Mouse (Mus musculus) neural tube, embryonic 15.5 days (tissue): ENCODE data around the gene Ylpm1. TPM values are rescaled to one million over a fixed set of nuclear protein-coding genes. Genes with fewer than 3 reads are reported as not detected.

Experiments used
- ATAC-seq: fragments of 200-750 bp; cut with Nextera tagmentation; 2 replicates; pipeline ENCODE4 v1.8.0; 2017; ENCODE audit warnings: mild to moderate bottlenecking, moderate TSS enrichment, moderate library complexity; ENCODE audit not compliant: low FRiP score
- H3K27ac ChIP-seq: fragments of 300-500 bp; sonication (generic); replicated peaks from 2 replicates; pipeline ENCODE4 v1.5.1; 2015; ENCODE audit warnings: mild to moderate bottlenecking, inconsistent platforms
- H3K27me3 ChIP-seq: fragments of 300-500 bp; sonication (generic); replicated peaks from 2 replicates; pipeline ENCODE4 v1.6.1; 2015; ENCODE audit warnings: inconsistent platforms
- H3K36me3 ChIP-seq: fragments of 300-500 bp; sonication (generic); 2 replicates; pipeline ENCODE4 v1.6.1; 2015; ENCODE audit warnings: inconsistent platforms
- H3K4me1 ChIP-seq: fragments of 300-500 bp; sonication (generic); 2 replicates; pipeline ENCODE4 v1.6.1; 2015; ENCODE audit warnings: inconsistent platforms
- H3K4me2 ChIP-seq: fragments of 300-500 bp; sonication (generic); 2 replicates; pipeline ENCODE4 v1.6.1; 2015; ENCODE audit warnings: inconsistent platforms, mild to moderate bottlenecking, moderate library complexity
- H3K4me3 ChIP-seq: fragments of 300-500 bp; sonication (generic); replicated peaks from 2 replicates; pipeline ENCODE4 v1.5.1; 2015; ENCODE audit warnings: mild to moderate bottlenecking, inconsistent platforms
- H3K9ac ChIP-seq: fragments of 300-500 bp; sonication (generic); replicated peaks from 2 replicates; pipeline ENCODE4 v1.6.1; 2015; ENCODE audit warnings: mild to moderate bottlenecking, inconsistent platforms
- H3K9me3 ChIP-seq: fragments of 300-500 bp; sonication (generic); replicated peaks from 2 replicates; pipeline ENCODE4 v1.6.1; 2016; ENCODE audit warnings: inconsistent platforms
- WGBS: fragments of 180-500 bp; shearing (Covaris S2); methylation state at CpG from one replicate; pipeline ENCODE4 v1.1.7; 2015; ENCODE audit warnings: mixed read lengths; 5-methylcytosine and 5-hydroxymethylcytosine counted together
- polyA plus RNA-seq: library from polyadenylated mRNA; unstranded; fragments of >200 nt; fragmentation: Nextera tagmentation; extraction: Ambion mirVana; gene quantifications from 2 replicates; pipeline ENCODE4 v1.2.1, GENCODE M21; 2015

The Ylpm1 gene
- polyA plus RNA-seq, 1 experiment from 2014 or later, result 31.5 TPM

DNA sequence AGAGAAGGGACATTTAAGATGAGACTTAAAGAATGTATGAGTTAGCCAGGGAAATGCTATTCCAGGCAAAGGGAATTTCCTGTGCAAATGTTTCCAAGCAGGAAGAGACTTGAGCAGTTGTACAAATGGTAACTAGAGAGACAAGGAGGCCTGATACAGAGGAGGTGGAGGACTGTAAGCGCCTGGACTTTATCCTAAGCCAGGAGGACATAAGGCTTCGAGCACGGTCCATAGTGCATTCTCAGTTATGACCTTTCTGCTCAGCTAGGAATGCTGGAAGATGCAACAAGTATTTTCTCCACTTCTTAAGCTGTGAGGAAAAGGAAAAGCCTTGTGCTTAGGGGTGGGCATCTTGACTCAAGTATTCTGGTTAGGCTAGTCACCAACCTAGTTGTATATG lies 117.2 kb downstream of the Ylpm1 start:
- no peaks in the 10 kb centered on the region for H3K9me3 ChIP-seq
- no peak overlapping the region for H3K27ac ChIP-seq
- H3K9ac ChIP-seq, result no peak overlapping the region
- ATAC-seq, result no peak
- H3K36me3 ChIP-seq, result peaks cover 7% of the 10 kb centered on the region
- no peak overlapping the region for H3K4me2 ChIP-seq
- H3K27me3 ChIP-seq, result no peaks in the 10 kb centered on the region
- no peak overlapping the region for H3K4me3 ChIP-seq
- H3K4me1 ChIP-seq, result peaks cover 36% of the 10 kb centered on the region
- WGBS, result 90% methylated on average over 3 of the region's 3 CpGs

DNA sequence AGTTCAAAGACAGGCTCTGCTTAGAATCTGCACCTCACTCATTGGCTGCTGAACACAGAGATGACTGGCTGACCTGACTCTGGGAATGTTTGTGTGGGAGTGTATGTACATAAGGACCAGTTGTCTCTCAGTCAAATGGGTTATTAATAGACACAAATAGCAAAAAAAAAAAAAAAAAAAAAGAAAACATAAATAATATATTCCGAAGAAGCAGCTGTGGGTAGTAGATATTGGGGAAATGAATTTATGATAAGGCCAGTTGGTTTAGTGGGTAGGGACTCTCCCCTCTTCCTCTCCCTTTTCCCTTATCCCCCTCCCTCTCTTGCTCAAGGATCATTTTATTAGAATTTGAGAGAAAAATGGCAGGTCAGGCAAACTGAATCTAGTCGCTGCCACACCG lies 117.8 kb downstream of the Ylpm1 start:
- peaks cover 36% of the 10 kb centered on the region for H3K4me1 ChIP-seq
- peaks cover 13% of the 10 kb centered on the region for H3K36me3 ChIP-seq
- no peak overlapping the region for H3K4me3 ChIP-seq
- no peaks in the 10 kb centered on the region for H3K9me3 ChIP-seq
- 90% methylated on average over 3 of the region's 3 CpGs for WGBS
- no peak for ATAC-seq
- H3K9ac ChIP-seq, result no peak overlapping the region
- no peak overlapping the region for H3K4me2 ChIP-seq
- H3K27me3 ChIP-seq, result no peaks in the 10 kb centered on the region
- no peak overlapping the region for H3K27ac ChIP-seq

DNA sequence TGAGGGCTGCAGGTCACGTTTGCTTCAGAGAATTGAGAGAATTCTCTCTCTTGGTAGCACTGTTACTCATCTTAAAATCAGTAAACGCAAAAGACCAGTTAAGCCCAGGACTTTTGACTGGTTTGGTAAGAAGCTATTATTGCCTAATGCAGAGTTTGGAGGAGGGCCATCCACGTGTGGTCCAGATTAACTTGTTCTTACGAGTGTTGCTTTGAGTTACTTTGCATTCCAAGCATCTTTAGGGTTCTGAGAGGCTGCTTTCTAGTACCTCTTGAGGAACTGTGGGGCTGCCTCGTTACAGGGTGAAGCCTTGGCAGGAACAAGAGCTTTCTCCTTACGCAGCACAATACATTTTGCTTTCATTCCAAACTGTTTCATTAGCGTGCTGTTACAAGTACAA lies 119.6 kb downstream of the Ylpm1 start:
- no peak overlapping the region for H3K9ac ChIP-seq
- H3K4me2 ChIP-seq, result no peak overlapping the region
- no peaks in the 10 kb centered on the region for H3K9me3 ChIP-seq
- H3K27ac ChIP-seq, result no peak overlapping the region
- H3K36me3 ChIP-seq, result peaks cover 22% of the 10 kb centered on the region
- peaks cover 25% of the 10 kb centered on the region for H3K4me1 ChIP-seq
- no peaks in the 10 kb centered on the region for H3K27me3 ChIP-seq
- ATAC-seq, result no peak
- WGBS, result 82% methylated on average over 7 of the region's 7 CpGs
- no peak overlapping the region for H3K4me3 ChIP-seq

Other genes starting within 250 kb of the Ylpm1 start
- 54.1 and 57.7 TPM in 2 replicates for gene Npc2, start 223.2 kb upstream of the Ylpm1 start, polyA plus RNA-seq
- gene Isca2, start 223.1 kb upstream of the Ylpm1 start, polyA plus RNA-seq, result 134 and 144 TPM in 2 replicates
- gene Ltbp2, start 119.8 kb upstream of the Ylpm1 start, polyA plus RNA-seq, result 0.22 and 0.47 TPM in 2 replicates
- 83.3 and 94.9 TPM in 2 replicates for gene Fcf1, start 25.4 kb upstream of the Ylpm1 start, polyA plus RNA-seq
- 28.1 and 29.6 TPM in 2 replicates for gene Arel1, start 25.4 kb upstream of the Ylpm1 start, polyA plus RNA-seq
- 1.4 and 1.5 TPM in 2 replicates for gene Prox2, start 114.4 kb downstream of the Ylpm1 start, polyA plus RNA-seq
- 117 and 123 TPM in 2 replicates for gene Dlst, start 114.5 kb downstream of the Ylpm1 start, polyA plus RNA-seq
- 31.0 and 37.0 TPM in 2 replicates for gene Rps6kl1, start 154.9 kb downstream of the Ylpm1 start, polyA plus RNA-seq
- gene Pgf, start 181.5 kb downstream of the Ylpm1 start, polyA plus RNA-seq, result 9.5 and 11.1 TPM in 2 replicates
- gene Eif2b2, start 223.2 kb downstream of the Ylpm1 start, polyA plus RNA-seq, result 74.5 and 85.5 TPM in 2 replicates